Mouse (Mus musculus): ENCODE results near the gene Sfrp4.

GRCm38 (mm10) chr13:19603719-19604118, 19.2 kb upstream of the Sfrp4 start:
- TF ChIP-seq CTCF (IDR thresholded peaks at IDR 0.05), result no peak
- TF ChIP-seq EP300 (IDR thresholded peaks at IDR 0.05), result peak; percentile 43; the same call in 1 of the 2 replicates
